Mouse (Mus musculus) fat pad, adult 2 months (tissue): Measurements from ENCODE around the gene Synm.

ENCODE experiments used
- DNase-seq: peaks from one replicate; pipeline ENCODE4 v3.0.0-alpha.2; 2011; ENCODE audit warnings: low read depth, low spot score; ENCODE audit errors: extremely low read depth

Synm gene

GRCm38 (mm10) chr7:67749441-67750239 lies 9.9 kb downstream of the Synm start:
- DNase-seq = no peak

DNA sequence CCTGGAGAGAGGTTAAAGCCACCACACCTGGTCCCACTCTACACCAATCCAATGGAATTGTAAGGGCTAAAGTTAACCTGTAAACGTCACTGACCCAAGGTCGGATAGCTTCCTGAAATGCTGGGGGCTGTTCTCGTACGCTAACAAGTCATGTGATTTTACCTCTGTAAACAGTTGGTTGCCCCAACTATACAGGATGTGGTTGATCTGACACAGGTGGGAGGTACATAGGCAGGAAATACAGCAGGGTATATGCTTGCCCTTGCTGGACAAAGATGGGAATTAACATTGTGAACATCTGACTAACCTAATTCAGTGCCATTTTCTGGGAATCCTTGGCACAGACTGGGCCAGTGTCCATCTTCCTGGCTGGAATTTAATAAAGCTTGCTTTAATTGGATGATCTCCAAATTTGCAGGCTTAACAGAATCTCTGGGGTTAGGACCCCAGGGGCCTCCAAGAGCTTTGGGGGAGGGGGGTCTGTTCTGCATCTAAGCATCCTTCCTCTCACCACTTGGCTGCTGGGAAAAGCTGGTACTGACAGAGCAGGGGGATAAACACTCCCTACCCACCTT lies 11.7 kb downstream of the Synm start:
- DNase-seq = no peak

DNA sequence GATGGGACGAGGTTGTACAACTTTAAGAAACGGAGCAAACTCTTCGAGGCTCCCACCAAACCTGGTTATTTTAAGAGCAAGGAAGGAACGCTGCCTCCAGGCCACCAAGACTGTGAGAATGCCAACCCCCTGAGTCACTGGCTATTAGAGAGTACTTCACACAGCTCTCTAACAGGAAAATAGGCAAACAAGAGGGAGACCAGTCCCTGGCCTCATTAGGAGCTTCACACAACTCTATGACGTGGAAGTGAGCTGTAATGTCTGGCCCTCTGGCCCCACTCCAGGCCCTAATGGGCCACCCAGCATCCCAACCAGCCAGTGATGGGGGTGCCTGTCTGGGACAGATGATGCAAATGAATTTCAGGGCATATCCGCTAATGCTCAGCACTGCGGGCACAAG lies 17.8 kb downstream of the Synm start:
- DNase-seq = no peak

- DNase-seq = no peak
Observed at GRCm38 (mm10) chr7:67740796-67741195, 18.7 kb downstream of the Synm start.

GRCm38 (mm10) chr7:67740382-67740781 lies 19.2 kb downstream of the Synm start:
- no peak for DNase-seq

DNA sequence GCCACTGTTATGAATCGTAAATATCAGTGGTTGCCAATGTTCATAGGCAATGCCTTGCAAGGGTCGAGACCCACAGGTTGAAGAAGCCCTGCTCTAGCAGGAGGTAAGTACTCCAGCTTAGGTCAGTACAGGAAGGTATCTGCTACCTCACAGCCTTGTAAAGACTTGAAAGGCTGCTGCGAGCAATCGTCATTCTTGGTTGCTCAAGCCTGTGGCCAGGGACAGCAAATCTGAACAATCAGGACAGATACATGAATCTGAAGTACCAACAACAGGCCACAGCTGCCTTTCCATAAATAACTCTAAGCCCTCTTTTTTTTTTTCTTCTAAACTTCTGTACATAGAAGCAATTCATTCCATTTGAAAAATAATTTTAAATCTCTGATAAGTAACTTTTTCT lies 27.3 kb downstream of the Synm start:
- no peak for DNase-seq

- DNase-seq = no peak
Observed at GRCm38 (mm10) chr7:67730431-67731110, 29.0 kb downstream of the Synm start.

DNA sequence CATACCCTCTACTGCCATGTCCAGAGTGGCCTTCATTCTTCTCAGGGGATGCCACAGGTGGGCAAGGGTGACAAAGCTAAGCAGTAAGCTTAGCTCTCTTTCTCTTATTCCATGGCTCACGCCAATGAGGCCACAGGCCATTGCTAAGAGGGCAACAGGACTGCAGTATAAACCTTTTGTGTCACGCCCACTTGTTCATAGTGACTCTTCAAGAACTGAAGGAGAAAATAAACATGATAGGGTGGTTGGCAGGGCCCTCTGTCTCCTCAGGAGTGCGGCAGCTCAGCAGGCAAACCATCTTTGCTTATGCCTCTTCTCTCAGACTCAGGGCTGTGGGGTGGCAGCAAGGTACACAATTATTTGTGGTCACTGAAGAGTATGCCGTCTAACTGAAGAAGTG lies 30.7 kb downstream of the Synm start:
- DNase-seq = no peak

DNA sequence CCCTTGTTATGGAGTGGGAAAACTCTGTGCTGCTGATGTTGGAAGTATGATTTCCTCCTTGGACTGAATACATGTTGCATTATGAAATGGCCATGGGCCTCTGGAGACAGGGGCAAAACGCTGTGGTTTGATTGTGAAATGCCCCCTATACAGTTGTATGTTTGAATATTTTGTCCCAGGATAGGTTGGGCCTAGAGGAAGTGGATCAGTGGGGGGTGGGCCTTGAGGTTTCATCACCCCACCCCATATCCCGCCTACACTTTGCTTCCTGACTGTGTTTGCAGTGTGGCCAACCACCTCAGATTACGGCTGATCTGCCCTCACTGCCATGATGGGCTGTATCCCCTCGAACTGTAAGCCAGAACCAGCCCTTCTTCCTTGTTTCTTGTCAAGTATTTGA lies 31.3 kb downstream of the Synm start:
- DNase-seq = no peak

- no peak for DNase-seq
Observed at GRCm38 (mm10) chr7:67725016-67725415, 34.5 kb downstream of the Synm start.

- no peak for DNase-seq
Observed at GRCm38 (mm10) chr7:67724536-67724935, 35.0 kb downstream of the Synm start.

- DNase-seq = no peak
Observed at GRCm38 (mm10) chr7:67722163-67722562, 37.4 kb downstream of the Synm start.

GRCm38 (mm10) chr7:67718804-67719203 lies 40.7 kb downstream of the Synm start:
- no peak for DNase-seq

GRCm38 (mm10) chr7:67717520-67717919 lies 42.0 kb downstream of the Synm start:
- no peak for DNase-seq

- DNase-seq = no peak
Observed at GRCm38 (mm10) chr7:67716925-67717324, 42.6 kb downstream of the Synm start.

GRCm38 (mm10) chr7:67716213-67716878 lies 43.2 kb downstream of the Synm start:
- no peak for DNase-seq

DNA sequence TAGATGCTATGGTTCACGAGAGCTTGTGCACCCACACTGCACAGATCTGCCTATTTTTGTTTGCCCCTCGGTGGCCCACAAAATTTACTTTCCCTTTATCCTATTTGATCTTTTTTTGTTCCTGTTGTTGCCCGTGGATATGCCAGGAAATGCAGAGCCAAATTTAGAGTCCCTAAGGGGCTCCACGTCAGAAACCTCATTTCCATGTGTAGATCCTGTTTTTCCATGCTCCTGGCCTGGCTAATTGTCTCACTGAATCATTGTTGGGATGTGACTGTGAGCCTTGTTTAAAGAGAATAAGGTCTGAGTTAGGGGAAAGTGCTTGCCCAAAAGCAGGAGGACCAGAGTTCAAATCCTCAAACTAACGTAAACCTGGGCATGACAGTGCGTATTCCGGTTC lies 44.4 kb downstream of the Synm start:
- DNase-seq = no peak

GRCm38 (mm10) chr7:67713820-67714510 lies 45.6 kb downstream of the Synm start:
- no peak for DNase-seq

- DNase-seq = no peak
Observed at GRCm38 (mm10) chr7:67710216-67710615, 49.3 kb downstream of the Synm start.

GRCm38 (mm10) chr7:67708160-67708559 lies 51.4 kb downstream of the Synm start:
- DNase-seq = no peak
